Mouse (Mus musculus) limb, embryonic 13.5 days (tissue): ENCODE data around the gene Ttc30b. TPM values are rescaled to one million over a fixed set of nuclear protein-coding genes. Genes with fewer than 3 reads are reported as not detected.

Source experiments
- polyA plus RNA-seq: library from polyadenylated mRNA; unstranded; fragments of >200 nt; fragmentation: Nextera tagmentation; extraction: Ambion mirVana; gene quantifications from 2 replicates; pipeline ENCODE4 v1.2.1, GENCODE M21; 2015

The Ttc30b gene
- polyA plus RNA-seq, 1 experiment from 2014 or later: 10.3 TPM

Other genes with a start within 250 kb of the Ttc30b start
- 32.7 and 34.1 TPM in 2 replicates for gene Nfe2l2, start 233.9 kb downstream of the Ttc30b start, polyA plus RNA-seq
- gene Agps, start 106.4 kb downstream of the Ttc30b start, polyA plus RNA-seq: 30.7 and 37.9 TPM in 2 replicates
- 0.37 and 0.42 TPM in 2 replicates for gene Ttc30a2, start 39.6 kb upstream of the Ttc30b start, polyA plus RNA-seq
- gene Ttc30a1, start 43.4 kb upstream of the Ttc30b start, polyA plus RNA-seq: 8.4 and 9.3 TPM in 2 replicates